Mouse (Mus musculus): ENCODE data around the gene Plekhg1.

The Plekhg1 gene

GRCm38 (mm10) chr10:3958591-3958990, 218.4 kb downstream of the Plekhg1 start:
- no peak for DNase-seq (ENCODE audit: low spot score)

- peak; percentile 63 for DNase-seq (ENCODE audit: low spot score)
Observed at GRCm38 (mm10) chr10:3969026-3969425, 228.9 kb downstream of the Plekhg1 start.

- DNase-seq (ENCODE audit: low spot score) = no peak
Observed at GRCm38 (mm10) chr10:3972237-3972636, 232.1 kb downstream of the Plekhg1 start.

- DNase-seq (ENCODE audit: low spot score) = peak; percentile 88
Observed at GRCm38 (mm10) chr10:3972981-3973588, 232.9 kb downstream of the Plekhg1 start, which contains the start of gene Mthfd1l. Mthfd1l (plus strand) TSS chr10:3973118.

- DNase-seq (ENCODE audit: low spot score) = peak; percentile 94
Observed at GRCm38 (mm10) chr10:3973589-3974070, 233.5 kb downstream of the Plekhg1 start.

- DNase-seq (ENCODE audit: low spot score) = no peak
Observed at GRCm38 (mm10) chr10:3974380-3974779, 234.2 kb downstream of the Plekhg1 start.

GRCm38 (mm10) chr10:3975898-3976622, 235.9 kb downstream of the Plekhg1 start:
- DNase-seq (ENCODE audit: low spot score) = no peak

GRCm38 (mm10) chr10:3976623-3977010, 236.5 kb downstream of the Plekhg1 start:
- no peak for DNase-seq (ENCODE audit: low spot score)

GRCm38 (mm10) chr10:3978326-3978725, 238.2 kb downstream of the Plekhg1 start:
- no peak for DNase-seq (ENCODE audit: low spot score)

- no peak for DNase-seq (ENCODE audit: low spot score)
Observed at GRCm38 (mm10) chr10:3978792-3979488, 238.8 kb downstream of the Plekhg1 start.

GRCm38 (mm10) chr10:3980231-3980630, 240.1 kb downstream of the Plekhg1 start:
- DNase-seq (ENCODE audit: low spot score) = no peak

- no peak for DNase-seq (ENCODE audit: low spot score)
Observed at GRCm38 (mm10) chr10:3990295-3990883, 250.2 kb downstream of the Plekhg1 start.

GRCm38 (mm10) chr10:3993365-3994102, 253.4 kb downstream of the Plekhg1 start:
- DNase-seq (ENCODE audit: low spot score) = no peak

GRCm38 (mm10) chr10:3995277-3995676, 255.1 kb downstream of the Plekhg1 start:
- no peak for DNase-seq (ENCODE audit: low spot score)

- peak; percentile 83 for DNase-seq (ENCODE audit: low spot score)
Observed at GRCm38 (mm10) chr10:3996170-3996876, 256.2 kb downstream of the Plekhg1 start.

- no peak for DNase-seq (ENCODE audit: low spot score)
Observed at GRCm38 (mm10) chr10:3997851-3998426, 257.8 kb downstream of the Plekhg1 start.

- no peak for DNase-seq (ENCODE audit: low spot score)
Observed at GRCm38 (mm10) chr10:4002711-4003110, 262.5 kb downstream of the Plekhg1 start.

GRCm38 (mm10) chr10:4005191-4005590, 265.0 kb downstream of the Plekhg1 start:
- no peak for DNase-seq (ENCODE audit: low spot score)

- DNase-seq (ENCODE audit: low spot score) = no peak
Observed at GRCm38 (mm10) chr10:4006296-4007015, 266.3 kb downstream of the Plekhg1 start.
